10 mouse cellular contexts compared by ENCODE assay signal in the genomic region with DNA sequence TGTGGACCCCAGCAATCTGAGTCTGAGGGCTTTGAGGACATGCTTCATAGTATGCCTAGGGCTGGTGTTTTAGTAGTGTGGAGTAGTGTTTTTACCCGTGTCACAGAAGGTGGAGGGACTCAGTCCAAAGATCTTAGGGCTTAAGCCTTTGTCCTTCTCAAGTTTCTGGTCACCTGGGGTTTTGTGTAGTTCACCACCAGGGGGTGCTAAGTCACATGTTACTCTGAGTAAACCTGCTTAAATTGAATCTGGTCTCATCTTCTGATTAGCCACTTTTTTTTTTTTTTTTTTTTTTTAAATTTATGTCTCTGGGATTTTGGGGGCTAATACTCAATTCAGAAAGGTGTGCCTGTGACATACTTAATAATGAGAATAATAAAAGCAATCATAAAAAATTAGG. TPM values are rescaled to one million over a fixed set of nuclear protein-coding genes. Genes with fewer than 3 reads are reported as not detected.
A peak's percentile ranks its signal among the peaks of the same experiment; 100 is the strongest.
DNase-seq lines count a peak whose midpoint lies in the region; ATAC-seq and TF ChIP-seq lines count a peak whose summit lies in the region.
"Had no signal": no experiment of that assay in that cellular context is flagged by ENCODE, and none has a peak within 500 bp of the region (broad histone marks: within the 10 kb centered on the region; RNA-seq: fewer than 3 reads in every experiment).

No protein-coding gene starts in this region.

- no peak for TF ChIP-seq POLR2A in thymus, adult 2 months (IDR thresholded peaks at IDR 0.05; ENCODE audit: control insufficient read depth, extremely low read depth, insufficient read depth, low read length, poor library complexity)

- DNase-seq in forebrain, postnatal 0 days, result peak; percentile 36
- peak; percentile 30 for DNase-seq in thymus, adult 2 months
- no peak for DNase-seq in thymus, adult 18-20 months
- peak; percentile 43 for DNase-seq in cerebellum, adult 9-10 months
- peak; percentile 65 for DNase-seq in induced T-regulatory cell, adult 2 months (ENCODE audit: low read depth)
- DNase-seq in liver, postnatal 0 days, result peak; percentile 44
- peak; percentile 15 for DNase-seq in right cerebral cortex, postnatal 25 days

- TF ChIP-seq EP300 in liver, postnatal 0 days (IDR thresholded peaks at IDR 0.05; ENCODE audit: low read depth), result no peak

- H3K9ac ChIP-seq in forebrain, postnatal 0 days, result no peak overlapping the region
- H3K9ac ChIP-seq in forebrain, embryonic 15.5 days (replicated peaks), result no peak overlapping the region
- no peak overlapping the region for H3K9ac ChIP-seq in liver, postnatal 0 days (replicated peaks)
- H3K9ac ChIP-seq: hindbrain, embryonic 15.5 days; neural tube, embryonic 12.5 days had no signal

- H3K36me3 ChIP-seq in forebrain, postnatal 0 days (ENCODE audit: insufficient read depth), result no peaks in the 10 kb centered on the region
- no peaks in the 10 kb centered on the region for H3K36me3 ChIP-seq in forebrain, embryonic 15.5 days
- no peaks in the 10 kb centered on the region for H3K36me3 ChIP-seq in thymus, adult 2 months (ENCODE audit: control insufficient read depth, insufficient read depth, low read length)
- H3K36me3 ChIP-seq in liver, postnatal 0 days (replicated peaks; ENCODE audit: insufficient read depth, low read length), result no peaks in the 10 kb centered on the region
- H3K36me3 ChIP-seq: hindbrain, embryonic 15.5 days; neural tube, embryonic 12.5 days had no signal

- H3K27ac ChIP-seq in forebrain, postnatal 0 days (ENCODE audit: low read depth, low read length), result no peak overlapping the region
- no peak overlapping the region for H3K27ac ChIP-seq in forebrain, embryonic 15.5 days (replicated peaks)
- no peak overlapping the region for H3K27ac ChIP-seq in thymus, adult 2 months (ENCODE audit: control insufficient read depth, insufficient read depth, low read length)
- no peak overlapping the region for H3K27ac ChIP-seq in liver, postnatal 0 days (ENCODE audit: low read depth)
- H3K27ac ChIP-seq: hindbrain, embryonic 15.5 days; neural tube, embryonic 12.5 days had no signal

- peak; percentile 58 for TF ChIP-seq CTCF in forebrain, postnatal 0 days (IDR thresholded peaks at IDR 0.05; ENCODE audit: low read depth)
- no peak for TF ChIP-seq CTCF in thymus, adult 2 months (IDR thresholded peaks at IDR 0.05; ENCODE audit: borderline replicate concordance, control insufficient read depth, extremely low read depth, insufficient read depth, low read length, poor library complexity)
- TF ChIP-seq CTCF in liver, postnatal 0 days (IDR thresholded peaks at IDR 0.05; ENCODE audit: low read depth), result peak; percentile 69

- H3K27me3 ChIP-seq in forebrain, postnatal 0 days (ENCODE audit: insufficient read depth, low read length), result no peaks in the 10 kb centered on the region
- H3K27me3 ChIP-seq in forebrain, embryonic 15.5 days, result no peaks in the 10 kb centered on the region
- H3K27me3 ChIP-seq in thymus, adult 2 months (ENCODE audit: control insufficient read depth, insufficient read depth, low read length), result no peaks in the 10 kb centered on the region
- no peaks in the 10 kb centered on the region for H3K27me3 ChIP-seq in liver, postnatal 0 days (ENCODE audit: insufficient read depth, low read length)
- H3K27me3 ChIP-seq: hindbrain, embryonic 15.5 days; neural tube, embryonic 12.5 days had no signal

- H3K4me3 ChIP-seq in forebrain, postnatal 0 days (ENCODE audit: low read depth, low read length), result no peak overlapping the region
- no peak overlapping the region for H3K4me3 ChIP-seq in forebrain, embryonic 15.5 days
- H3K4me3 ChIP-seq in thymus, adult 2 months (ENCODE audit: control insufficient read depth, insufficient read depth, low read length), result no peak overlapping the region
- no peak overlapping the region for H3K4me3 ChIP-seq in liver, postnatal 0 days (ENCODE audit: low read depth, low read length)
- H3K4me3 ChIP-seq: hindbrain, embryonic 15.5 days; neural tube, embryonic 12.5 days had no signal

- no peak for ATAC-seq in forebrain, postnatal 0 days
- ATAC-seq in forebrain, embryonic 15.5 days (replicated peaks), result no peak
- ATAC-seq in liver, postnatal 0 days, result no peak

- no peaks in the 10 kb centered on the region for H3K4me1 ChIP-seq in forebrain, postnatal 0 days (ENCODE audit: insufficient read depth)
- no peaks in the 10 kb centered on the region for H3K4me1 ChIP-seq in forebrain, embryonic 15.5 days
- H3K4me1 ChIP-seq in thymus, adult 2 months (replicated peaks; ENCODE audit: control insufficient read depth, insufficient read depth, low read length), result no peaks in the 10 kb centered on the region
- no peaks in the 10 kb centered on the region for H3K4me1 ChIP-seq in liver, postnatal 0 days (ENCODE audit: insufficient read depth)
- H3K4me1 ChIP-seq: hindbrain, embryonic 15.5 days; neural tube, embryonic 12.5 days had no signal

- WGBS in forebrain, postnatal 0 days, result 0% methylated on average over 1 of the region's 1 CpGs
- 0% methylated on average over 1 of the region's 1 CpGs for WGBS in forebrain, embryonic 15.5 days
- 6% methylated on average over 1 of the region's 1 CpGs for WGBS in thymus, adult 2 months
- 11% methylated on average over 1 of the region's 1 CpGs for WGBS in liver, postnatal 0 days (ENCODE audit: insufficient replicate concordance)

- H3K4me2 ChIP-seq in forebrain, postnatal 0 days (ENCODE audit: low read depth), result no peak overlapping the region
- H3K4me2 ChIP-seq in forebrain, embryonic 15.5 days (replicated peaks), result no peak overlapping the region
- H3K4me2 ChIP-seq in liver, postnatal 0 days (ENCODE audit: low read depth, low read length), result no peak overlapping the region
- H3K4me2 ChIP-seq: hindbrain, embryonic 15.5 days; neural tube, embryonic 12.5 days had no signal

- H3K9me3 ChIP-seq in forebrain, postnatal 0 days (ENCODE audit: low read length), result no peaks in the 10 kb centered on the region
- H3K9me3 ChIP-seq in forebrain, embryonic 15.5 days, result no peaks in the 10 kb centered on the region
- H3K9me3 ChIP-seq in liver, postnatal 0 days (ENCODE audit: low read length), result no peaks in the 10 kb centered on the region
- H3K9me3 ChIP-seq: hindbrain, embryonic 15.5 days; neural tube, embryonic 12.5 days had no signal

RNA-seq across cellular contexts. Expression of gene Gm45337, which starts 1.6 kb away (rescaled TPM):
- not detected in 2 replicates for total RNA-seq in forebrain, postnatal 0 days (2014; rRNA removed)
- polyA plus RNA-seq in forebrain, postnatal 0 days (2015; fragmentation: Nextera tagmentation; extraction: Ambion mirVana), result not detected in 2 replicates
- polyA plus RNA-seq in forebrain, embryonic 15.5 days (2015; fragmentation: Nextera tagmentation; extraction: Ambion mirVana), result not detected in 2 replicates
- polyA plus RNA-seq in thymus, adult 2 months (2012; rRNA removed), result not detected in 2 replicates
- not detected in 2 replicates for polyA plus RNA-seq in liver, postnatal 0 days (2015; fragmentation: Nextera tagmentation; extraction: Ambion mirVana)
- polyA plus RNA-seq: hindbrain, embryonic 15.5 days; neural tube, embryonic 12.5 days had no signal

RNA-seq across cellular contexts. Expression of gene Gm39115, which starts 10.2 kb away (rescaled TPM):
- total RNA-seq in forebrain, postnatal 0 days (2014; rRNA removed), result not detected in 2 replicates
- polyA plus RNA-seq in forebrain, postnatal 0 days (2015; fragmentation: Nextera tagmentation; extraction: Ambion mirVana), result not detected in 2 replicates
- polyA plus RNA-seq in forebrain, embryonic 15.5 days (2015; fragmentation: Nextera tagmentation; extraction: Ambion mirVana), result not detected in 2 replicates
- not detected in 2 replicates for polyA plus RNA-seq in thymus, adult 2 months (2012; rRNA removed)
- polyA plus RNA-seq in liver, postnatal 0 days (2015; fragmentation: Nextera tagmentation; extraction: Ambion mirVana), result not detected in 2 replicates
- polyA plus RNA-seq: hindbrain, embryonic 15.5 days; neural tube, embryonic 12.5 days had no signal

RNA-seq across cellular contexts. Expression of gene Gm29735, which starts 10.9 kb away (rescaled TPM):
- not detected in 2 replicates for total RNA-seq in forebrain, postnatal 0 days (2014; rRNA removed)
- polyA plus RNA-seq in forebrain, postnatal 0 days (2015; fragmentation: Nextera tagmentation; extraction: Ambion mirVana), result not detected in 2 replicates
- polyA plus RNA-seq in forebrain, embryonic 15.5 days (2015; fragmentation: Nextera tagmentation; extraction: Ambion mirVana), result not detected in 2 replicates
- polyA plus RNA-seq in thymus, adult 2 months (2012; rRNA removed), result not detected in 2 replicates
- polyA plus RNA-seq in liver, postnatal 0 days (2015; fragmentation: Nextera tagmentation; extraction: Ambion mirVana), result not detected in 2 replicates
- polyA plus RNA-seq: hindbrain, embryonic 15.5 days; neural tube, embryonic 12.5 days had no signal

RNA-seq across cellular contexts. Expression of gene Gm4553, which starts 19.5 kb away (rescaled TPM):
- total RNA-seq in forebrain, postnatal 0 days (2014; rRNA removed), result not detected in 2 replicates
- polyA plus RNA-seq in forebrain, postnatal 0 days (2015; fragmentation: Nextera tagmentation; extraction: Ambion mirVana), result not detected in 2 replicates
- polyA plus RNA-seq in forebrain, embryonic 15.5 days (2015; fragmentation: Nextera tagmentation; extraction: Ambion mirVana), result not detected in 2 replicates
- not detected in 2 replicates for polyA plus RNA-seq in thymus, adult 2 months (2012; rRNA removed)
- not detected in 2 replicates for polyA plus RNA-seq in liver, postnatal 0 days (2015; fragmentation: Nextera tagmentation; extraction: Ambion mirVana)
- polyA plus RNA-seq: neural tube, embryonic 12.5 days had no signal

RNA-seq across cellular contexts. Expression of gene Gm45618, which starts 25.5 kb away (rescaled TPM):
- total RNA-seq in forebrain, postnatal 0 days (2014; rRNA removed), result not detected in 2 replicates
- 0.24 TPM in 1 of 2 replicates, not detected in the other for polyA plus RNA-seq in forebrain, postnatal 0 days (2015; fragmentation: Nextera tagmentation; extraction: Ambion mirVana)
- polyA plus RNA-seq in forebrain, embryonic 15.5 days (2015; fragmentation: Nextera tagmentation; extraction: Ambion mirVana), result 0.60 TPM in 1 of 2 replicates, not detected in the other
- not detected in 2 replicates for polyA plus RNA-seq in thymus, adult 2 months (2012; rRNA removed)
- not detected in 2 replicates for polyA plus RNA-seq in liver, postnatal 0 days (2015; fragmentation: Nextera tagmentation; extraction: Ambion mirVana)
- polyA plus RNA-seq: hindbrain, embryonic 15.5 days; neural tube, embryonic 12.5 days had no signal

Comparison
In these comparisons a context has a peak if more than half of its experiments do, and no peak if none do; other contexts are left out.
1. DNase-seq: peak in forebrain, postnatal 0 days (single experiment), thymus, adult 2 months (single experiment), cerebellum, adult 9-10 months (single experiment), induced T-regulatory cell, adult 2 months (single experiment), liver, postnatal 0 days (single experiment) and right cerebral cortex, postnatal 25 days (single experiment); none in thymus, adult 18-20 months (0 of 2).